In genomic region chr12:83734047-83734446, GRCm38 (mm10) we compare ENCODE assay signal across 19 mouse cellular contexts. TPM values are rescaled to one million over a fixed set of nuclear protein-coding genes. Genes with fewer than 3 reads are reported as not detected.
DNase-seq lines count a peak whose midpoint lies in the region; ATAC-seq and TF ChIP-seq lines count a peak whose summit lies in the region.
"Had no signal": no experiment of that assay in that cellular context is flagged by ENCODE, and none has a peak within 500 bp of the region (broad histone marks: within the 10 kb centered on the region; RNA-seq: fewer than 3 reads in every experiment).

No protein-coding gene starts in this region.

- ATAC-seq in heart, embryonic 12.5 days (ENCODE audit: insufficient number of reproducible peaks, low FRiP score), result no peak
- no peak for ATAC-seq in kidney, embryonic 15.5 days (replicated peaks; ENCODE audit: low FRiP score)
- ATAC-seq in lung, postnatal 0 days, result no peak
- ATAC-seq: forebrain, embryonic 13.5 days; forebrain, postnatal 0 days; hindbrain, embryonic 16.5 days; inflammation-experienced regulatory T-cells, adult 6 months; intestine, postnatal 0 days had no signal

- peaks cover 65% of the 10 kb centered on the region for H3K36me3 ChIP-seq in heart, embryonic 12.5 days
- peaks cover 79% of the 10 kb centered on the region for H3K36me3 ChIP-seq in kidney, embryonic 15.5 days
- H3K36me3 ChIP-seq in lung, postnatal 0 days (ENCODE audit: insufficient read depth, low read length), result peaks cover 27% of the 10 kb centered on the region

- intact Hi-C loops in heart, postnatal 10 days (cut with DNase I), result no loop called here
- intact Hi-C loops in heart, postnatal 25 days (cut with DNase I), result loop anchor here (5.0 kb wide), 1 partner anchor 33 kb away; no protein-coding TSS in a partner anchor

- 89% methylated on average over 10 of the region's 10 CpGs for WGBS in heart, embryonic 12.5 days
- WGBS in kidney, embryonic 15.5 days, result 79% methylated on average over 10 of the region's 10 CpGs
- WGBS in lung, postnatal 0 days, result 84% methylated on average over 10 of the region's 10 CpGs

- H3K9me3 ChIP-seq in heart, embryonic 12.5 days (replicated peaks), result no peaks in the 10 kb centered on the region
- no peaks in the 10 kb centered on the region for H3K9me3 ChIP-seq in kidney, embryonic 15.5 days (replicated peaks)
- H3K9me3 ChIP-seq in lung, postnatal 0 days (ENCODE audit: low read length), result no peaks in the 10 kb centered on the region
- H3K9me3 ChIP-seq: embryonic facial prominence, embryonic 10.5 days; forebrain, embryonic 13.5 days; hindbrain, embryonic 12.5 days had no signal

- H3K4me1 ChIP-seq in heart, embryonic 12.5 days (replicated peaks), result peaks cover 20% of the 10 kb centered on the region
- no peaks in the 10 kb centered on the region for H3K4me1 ChIP-seq in kidney, embryonic 15.5 days
- no peaks in the 10 kb centered on the region for H3K4me1 ChIP-seq in lung, postnatal 0 days (ENCODE audit: insufficient read depth, low read depth, low read length)
- H3K4me1 ChIP-seq: embryonic facial prominence, embryonic 10.5 days; forebrain, embryonic 13.5 days; hindbrain, embryonic 12.5 days had no signal

- no peak overlapping the region for H3K4me2 ChIP-seq in heart, embryonic 12.5 days
- no peak overlapping the region for H3K4me2 ChIP-seq in kidney, embryonic 15.5 days
- no peak overlapping the region for H3K4me2 ChIP-seq in lung, postnatal 0 days (replicated peaks; ENCODE audit: low read depth, low read length)
- H3K4me2 ChIP-seq: forebrain, embryonic 13.5 days; hindbrain, embryonic 12.5 days had no signal

- no peak overlapping the region for H3K9ac ChIP-seq in heart, embryonic 12.5 days
- no peak overlapping the region for H3K9ac ChIP-seq in kidney, embryonic 15.5 days
- no peak overlapping the region for H3K9ac ChIP-seq in lung, postnatal 0 days (replicated peaks; ENCODE audit: low read depth)
- H3K9ac ChIP-seq: forebrain, embryonic 13.5 days; forebrain, postnatal 0 days; hindbrain, embryonic 12.5 days had no signal

- H3K27me3 ChIP-seq in heart, embryonic 12.5 days (replicated peaks), result no peaks in the 10 kb centered on the region
- H3K27me3 ChIP-seq in kidney, embryonic 15.5 days, result no peaks in the 10 kb centered on the region
- no peaks in the 10 kb centered on the region for H3K27me3 ChIP-seq in lung, postnatal 0 days (replicated peaks; ENCODE audit: insufficient read depth, low read length)
- H3K27me3 ChIP-seq: forebrain, embryonic 13.5 days; hindbrain, embryonic 12.5 days had no signal

- H3K4me3 ChIP-seq in heart, embryonic 12.5 days, result no peak overlapping the region
- no peak overlapping the region for H3K4me3 ChIP-seq in kidney, embryonic 15.5 days (replicated peaks)
- no peak overlapping the region for H3K4me3 ChIP-seq in lung, postnatal 0 days (ENCODE audit: low read depth, low read length)
- H3K4me3 ChIP-seq: embryonic facial prominence, embryonic 10.5 days; forebrain, embryonic 13.5 days; hindbrain, embryonic 12.5 days had no signal

- TF ChIP-seq EP300 in lung, postnatal 0 days (IDR thresholded peaks at IDR 0.05), result no peak

- DNase-seq in heart, adult 8-10 months (ENCODE audit: low spot score), result peak; percentile 54
- DNase-seq in kidney, adult 9 months, result peak; percentile 19
- DNase-seq in heart, postnatal 10 days, result peak; percentile 28 to 30
- peak; percentile 23 for DNase-seq in heart, postnatal 25 days (ENCODE audit: low spot score)
- no peak for DNase-seq in lung, postnatal 0 days (ENCODE audit: low spot score)
- DNase-seq: adrenal gland, adult 2 months; adrenal gland, postnatal 25 days; cerebellum, adult 2 months; cerebellum, postnatal 10 days; forebrain, postnatal 0 days; gastrocnemius, postnatal 36 days had no signal

- H3K27ac ChIP-seq in heart, embryonic 12.5 days (ENCODE audit: poor library complexity, severe bottlenecking), result no peak overlapping the region
- H3K27ac ChIP-seq in kidney, embryonic 15.5 days, result no peak overlapping the region
- H3K27ac ChIP-seq in lung, postnatal 0 days (ENCODE audit: low read length), result no peak overlapping the region
- H3K27ac ChIP-seq: embryonic facial prominence, embryonic 10.5 days; forebrain, embryonic 13.5 days; hindbrain, embryonic 12.5 days had no signal

- TF ChIP-seq CTCF in lung, postnatal 0 days (IDR thresholded peaks at IDR 0.05), result no peak

RNA-seq across cellular contexts. Expression of gene Papln, which starts 29.4 kb away (rescaled TPM):
- total RNA-seq in heart, adult 8-10 months (2022), result 1 to 10 TPM; 3.6 to 7.5 (median 6.5) TPM
- 0.22 and 0.23 TPM in 2 replicates for polyA plus RNA-seq in heart, embryonic 12.5 days (2016; fragmentation: Nextera tagmentation; extraction: Ambion mirVana)
- 2.0 and 2.1 TPM in 2 replicates for polyA plus RNA-seq in kidney, embryonic 15.5 days (2015; fragmentation: Nextera tagmentation; extraction: Ambion mirVana)
- total RNA-seq in heart, postnatal 10 days (2021), result 10 to 100 TPM; 28.6 to 28.8 TPM
- 10 to 100 TPM in 1 of 2 experiments, 1 to 10 TPM in 1; 9.6 to 13.4 TPM for total RNA-seq in heart, postnatal 25 days (2021)
- polyA plus RNA-seq in lung, postnatal 0 days (2015; fragmentation: Nextera tagmentation; extraction: Ambion mirVana), result 0.29 and 0.30 TPM in 2 replicates
- polyA plus RNA-seq: inflammation-experienced regulatory T-cells, adult 6 months had no signal

RNA-seq across cellular contexts. Expression of gene Psen1, which starts 46.1 kb away (rescaled TPM):
- total RNA-seq in heart, adult 8-10 months (2022), result 10 to 100 TPM; 30.1 to 40.0 (median 34.9) TPM
- polyA plus RNA-seq in heart, embryonic 12.5 days (2016; fragmentation: Nextera tagmentation; extraction: Ambion mirVana), result 48.9 and 52.4 TPM in 2 replicates
- polyA plus RNA-seq in kidney, embryonic 15.5 days (2015; fragmentation: Nextera tagmentation; extraction: Ambion mirVana), result 63.3 and 63.5 TPM in 2 replicates
- 10 to 100 TPM; 35.0 to 44.9 TPM for total RNA-seq in heart, postnatal 10 days (2021)
- total RNA-seq in heart, postnatal 25 days (2021), result 10 to 100 TPM; 31.7 to 34.8 TPM
- 39.7 and 40.6 TPM in 2 replicates for polyA plus RNA-seq in lung, postnatal 0 days (2015; fragmentation: Nextera tagmentation; extraction: Ambion mirVana)
